Mouse (Mus musculus): ENCODE measurements around the gene Hapln4.
A peak's percentile ranks its signal among the peaks of the same experiment; 100 is the strongest.

Gene Hapln4

DNA sequence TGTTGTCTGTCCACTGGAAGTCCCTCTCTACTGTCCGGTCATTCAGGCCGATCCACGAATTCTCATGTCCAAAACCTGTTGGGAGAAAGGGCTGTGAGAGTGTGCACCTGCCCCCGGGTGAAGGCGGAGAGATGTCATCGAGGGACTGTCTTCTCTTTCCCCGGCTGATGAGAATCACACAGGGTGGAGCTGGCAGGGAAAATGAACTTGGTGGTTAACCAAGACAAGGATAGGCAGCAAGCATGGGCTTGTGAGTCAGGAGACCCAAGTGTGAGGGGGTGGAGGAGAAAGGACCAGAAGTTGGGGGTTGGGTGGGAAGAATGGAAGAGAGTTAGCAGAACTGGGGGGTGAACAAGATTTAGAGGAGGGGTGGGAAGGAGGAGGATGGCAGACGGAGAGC, 17.0 kb downstream of the Hapln4 start:
- DNase-seq = no peak

DNA sequence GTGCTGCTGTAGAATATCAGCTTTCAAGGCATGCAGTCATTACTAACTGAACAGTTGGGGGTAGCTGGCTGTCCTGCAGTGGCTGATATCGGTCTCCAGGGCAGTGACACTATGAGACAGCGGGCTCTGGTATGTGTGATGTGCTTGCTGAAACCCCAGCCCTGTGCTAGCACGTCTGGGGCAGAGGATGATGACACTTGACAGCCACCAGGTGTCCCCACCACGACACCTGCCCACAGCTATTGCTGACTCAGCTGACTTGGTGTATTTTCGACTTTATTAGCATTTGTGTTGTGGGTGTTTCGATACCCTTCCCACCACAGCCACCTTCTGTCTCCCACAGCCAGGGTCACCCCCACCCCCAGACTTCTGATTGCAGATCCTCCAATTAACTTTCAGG, 21.2 kb downstream of the Hapln4 start:
- peak; percentile 31 to 74 for DNase-seq

DNA sequence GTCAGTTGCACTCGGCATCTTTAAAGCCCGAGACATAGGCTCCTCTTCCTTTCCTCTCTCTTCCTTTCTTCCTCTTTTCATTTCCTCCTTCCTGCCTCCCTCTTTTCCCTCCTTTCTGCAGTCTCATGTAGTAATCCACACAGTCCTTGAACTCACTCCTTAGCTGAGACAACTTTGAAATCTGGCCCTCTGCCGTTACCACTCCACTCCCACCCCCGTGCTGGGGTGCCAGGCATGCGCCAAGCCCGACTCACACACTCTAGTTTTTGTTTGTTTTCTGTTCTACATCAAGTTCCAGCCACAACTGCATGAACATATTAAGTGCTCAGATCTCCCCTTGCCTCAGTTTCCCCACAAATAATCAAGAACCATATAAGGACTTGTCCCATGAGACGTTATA, 21.7 kb downstream of the Hapln4 start:
- DNase-seq = no peak

DNA sequence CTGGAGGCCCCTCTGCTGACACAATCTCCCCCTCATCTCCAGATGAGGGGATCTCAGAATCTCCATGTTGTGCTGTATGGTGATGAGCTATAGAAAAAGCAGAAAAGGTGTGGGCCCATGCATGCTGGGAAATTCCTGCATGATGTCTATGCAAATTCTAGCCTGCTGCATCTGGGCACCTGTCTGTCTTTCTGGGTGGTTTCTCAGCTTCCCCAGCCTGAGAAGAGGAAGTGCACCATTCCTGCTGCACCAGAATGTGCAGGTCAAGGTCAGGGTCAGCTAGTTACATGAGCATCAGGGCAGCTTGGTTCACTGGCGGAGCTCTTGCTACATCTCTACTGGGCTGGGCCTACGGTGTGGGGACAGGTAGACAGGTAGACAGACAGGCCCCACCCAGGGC, 27.2 kb downstream of the Hapln4 start:
- DNase-seq = no peak

DNA sequence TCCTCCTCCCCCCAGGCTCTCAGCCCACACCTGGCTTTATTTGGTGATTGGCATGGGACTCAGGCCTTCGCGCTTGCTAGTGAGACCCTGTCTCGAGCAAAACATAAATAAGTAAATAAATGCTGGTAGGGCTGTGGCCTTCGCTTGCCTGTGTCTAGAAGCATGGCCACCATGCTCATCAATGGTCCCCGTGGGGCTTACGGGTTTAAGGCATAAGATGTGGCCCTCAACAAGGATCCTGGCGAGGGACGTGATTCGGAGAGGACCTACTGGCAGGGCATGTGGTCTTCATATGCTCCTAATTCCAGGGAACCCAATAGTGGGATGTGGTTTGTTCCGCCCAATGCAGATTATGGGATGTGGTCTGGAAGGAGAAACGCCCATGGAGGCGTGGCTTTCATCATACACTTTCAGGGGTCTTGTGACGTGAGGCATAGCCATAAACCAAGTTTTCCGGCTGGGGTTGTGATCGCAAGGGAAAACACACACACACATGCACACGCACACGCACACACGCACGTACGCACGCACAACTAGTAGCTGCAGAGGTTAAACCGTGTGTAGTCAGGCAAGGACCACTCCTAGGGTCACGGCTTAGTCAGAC, 28.0 kb downstream of the Hapln4 start:
- DNase-seq = no peak

DNA sequence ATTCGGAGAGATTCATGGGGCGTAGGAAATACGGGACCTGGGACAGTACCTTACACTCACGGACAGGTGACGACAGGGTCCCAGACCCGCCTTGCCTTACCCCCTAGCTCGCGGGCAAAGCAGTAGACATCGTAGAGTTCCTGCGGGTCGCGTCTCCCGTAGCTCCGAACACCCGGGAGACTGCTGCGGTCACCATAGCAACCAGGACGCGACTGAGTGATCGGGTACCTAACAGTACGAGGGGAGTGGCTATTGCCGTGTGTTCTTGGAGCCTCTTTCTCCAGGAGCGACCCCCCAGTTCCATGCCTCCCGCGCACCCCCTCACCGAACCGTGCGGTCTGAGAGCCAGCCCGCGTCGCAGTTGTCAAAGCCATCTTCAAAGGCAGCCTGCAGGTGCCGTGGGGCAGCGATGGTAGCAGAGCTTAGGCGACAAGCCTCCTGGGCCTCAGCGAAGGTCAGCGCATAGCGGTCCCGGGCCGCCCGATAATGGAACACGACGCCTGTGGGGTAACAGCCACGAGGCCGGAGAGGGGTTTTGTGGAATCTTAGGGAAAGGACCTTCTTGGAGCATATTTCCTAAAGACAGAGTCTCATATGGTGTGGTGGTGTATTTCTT, 29.3 kb downstream of the Hapln4 start:
- no peak for DNase-seq

DNA sequence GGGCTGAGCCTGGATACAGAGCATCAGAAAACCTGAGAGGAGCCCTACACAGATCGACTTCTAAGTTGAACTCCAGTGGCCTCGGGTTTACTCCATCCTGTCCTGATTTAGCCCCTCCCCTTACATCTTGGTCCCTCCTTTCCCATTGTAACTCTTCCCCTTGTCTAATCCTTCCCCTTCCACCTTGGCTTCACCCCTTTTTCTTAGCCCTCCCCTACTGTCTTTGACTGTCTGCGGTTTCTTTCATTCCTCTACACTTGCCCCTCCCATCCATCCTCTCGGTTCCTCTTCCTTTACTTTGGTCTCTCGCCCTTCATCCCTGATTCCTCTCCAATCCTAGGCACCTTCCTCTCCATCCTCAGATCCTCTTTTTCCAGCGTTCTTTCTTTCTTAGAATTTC, 31.2 kb downstream of the Hapln4 start:
- no peak for DNase-seq

DNA sequence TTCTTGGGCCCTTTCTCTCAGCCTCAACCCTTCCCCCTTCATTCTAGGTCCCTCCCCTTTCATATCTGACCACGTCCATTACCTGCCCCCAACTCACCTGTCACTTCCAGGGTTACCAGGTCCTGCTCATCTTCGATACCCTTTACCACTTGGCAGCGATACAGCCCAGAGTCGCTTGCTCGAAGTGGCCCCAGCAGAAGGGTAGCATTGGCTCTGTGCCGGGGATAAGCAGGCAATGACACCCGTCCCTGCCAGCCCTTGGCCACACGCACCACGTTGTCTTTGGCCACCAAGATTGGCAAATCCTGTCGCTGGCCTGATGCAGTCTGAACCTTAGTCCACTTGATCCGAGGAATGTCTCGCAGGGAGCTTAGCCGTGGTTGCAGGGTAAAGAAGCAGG, 31.6 kb downstream of the Hapln4 start:
- no peak for DNase-seq

DNA sequence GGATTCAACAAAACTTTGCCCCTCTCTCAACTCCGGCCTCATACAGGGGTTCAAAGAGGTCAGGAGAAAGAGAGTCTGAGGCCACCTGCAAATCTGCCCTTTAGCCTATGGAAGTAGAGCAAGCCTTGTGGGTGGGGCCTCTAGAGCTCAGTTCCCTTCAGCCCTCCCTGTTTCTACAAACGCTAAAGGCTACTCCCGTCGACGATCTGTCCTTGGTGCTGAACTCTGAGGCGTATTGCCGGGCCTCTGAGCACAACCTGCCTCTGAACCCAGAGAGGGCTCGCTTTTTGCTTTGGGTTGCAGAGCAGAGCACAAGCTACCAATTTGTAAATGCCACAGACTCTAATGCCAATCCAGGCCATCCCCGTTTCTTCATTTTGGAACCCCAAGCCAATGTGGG, 34.4 kb downstream of the Hapln4 start:
- DNase-seq = peak; percentile 19 to 68

DNA sequence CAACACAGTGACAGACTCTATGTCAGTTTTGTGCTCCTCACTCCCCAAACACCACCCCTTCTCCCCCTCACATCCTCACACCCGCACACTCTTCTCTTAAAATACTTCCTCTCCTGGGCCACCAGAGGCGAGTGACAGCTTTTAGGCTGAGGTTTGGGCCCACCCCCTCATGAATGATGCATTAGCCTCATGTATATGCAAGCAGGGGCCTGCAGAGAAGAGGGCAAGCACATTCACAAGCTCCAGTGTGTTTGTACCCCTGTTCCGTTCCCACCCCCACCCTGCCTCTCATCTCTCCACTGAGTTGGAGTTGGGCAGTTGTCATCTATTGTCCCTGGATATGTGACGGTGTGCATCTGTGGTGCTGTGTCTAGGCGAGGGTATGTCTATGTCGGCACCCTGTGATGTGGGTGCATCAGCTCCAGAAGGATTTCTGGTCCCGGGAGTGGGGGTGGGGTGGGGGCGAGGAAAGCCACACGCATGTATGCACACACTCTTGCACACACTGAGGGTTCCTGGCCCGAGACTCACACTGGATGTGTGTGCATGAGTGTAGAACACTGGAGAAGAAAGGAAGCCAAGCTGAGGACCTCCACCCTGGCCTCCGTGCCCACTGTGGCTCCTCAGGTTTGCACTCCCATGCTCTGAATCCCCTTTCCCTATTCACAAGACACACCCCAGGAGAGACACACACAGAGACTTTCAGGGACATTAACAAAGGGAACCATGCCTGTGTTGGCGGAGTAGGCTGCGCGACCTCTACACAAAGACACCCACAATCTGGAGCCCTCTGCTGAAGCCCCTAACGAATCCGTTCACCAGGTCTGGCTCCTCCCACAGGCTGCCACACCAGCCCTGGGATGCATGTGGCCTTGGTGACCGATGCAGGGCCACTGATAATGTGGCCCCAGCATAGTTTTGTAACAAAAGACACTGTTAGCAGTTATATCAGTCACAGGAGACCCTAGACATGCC, 35.8 kb downstream of the Hapln4 start:
- no peak for DNase-seq

DNA sequence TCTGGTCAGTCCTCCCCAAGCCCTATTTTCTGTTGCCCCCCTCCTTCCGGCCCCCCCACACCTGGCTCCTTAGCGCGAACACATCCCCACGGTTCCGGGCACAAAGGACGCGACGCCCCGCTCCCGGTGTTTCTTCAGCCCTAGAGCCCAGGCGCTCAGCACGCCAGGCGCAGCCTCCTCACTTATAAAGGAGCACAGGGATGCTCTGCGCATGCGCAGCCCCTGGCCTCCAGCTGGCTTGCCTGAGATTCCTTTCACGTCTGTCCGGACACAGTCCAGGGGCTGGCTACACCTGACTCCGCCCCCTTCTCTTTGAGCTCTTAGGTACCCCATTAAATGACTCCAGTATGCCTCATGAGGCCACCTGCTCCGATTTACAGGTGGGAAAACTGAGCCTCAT, 37.4 kb downstream of the Hapln4 start, which contains the start of gene Ncan:
Gene Ncan (minus strand): TSS at position 207 of the 400 bp plus-strand sequence.
- peak; percentile 66 to 83 for DNase-seq

DNA sequence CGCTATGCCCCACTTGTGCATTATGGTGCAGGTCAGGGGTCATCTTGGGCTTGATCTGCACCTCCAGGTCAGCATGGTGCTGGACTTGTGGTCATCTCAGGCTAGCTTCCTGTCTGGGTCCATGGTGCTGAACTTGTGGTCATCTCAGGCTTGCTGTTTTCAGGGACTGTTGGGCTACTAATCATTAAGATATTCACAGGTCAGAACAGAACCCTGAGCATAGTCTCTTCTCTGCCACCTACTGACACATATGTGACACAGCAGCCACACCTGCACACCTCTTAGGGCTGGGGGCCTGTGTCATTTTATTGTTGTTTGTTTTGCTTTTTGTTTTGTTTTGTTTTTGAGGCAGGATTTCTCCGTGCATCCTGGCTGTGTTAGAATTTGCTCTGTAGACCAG, 39.6 kb downstream of the Hapln4 start:
- DNase-seq = peak in 1 of 2 experiments; percentile 46

DNA sequence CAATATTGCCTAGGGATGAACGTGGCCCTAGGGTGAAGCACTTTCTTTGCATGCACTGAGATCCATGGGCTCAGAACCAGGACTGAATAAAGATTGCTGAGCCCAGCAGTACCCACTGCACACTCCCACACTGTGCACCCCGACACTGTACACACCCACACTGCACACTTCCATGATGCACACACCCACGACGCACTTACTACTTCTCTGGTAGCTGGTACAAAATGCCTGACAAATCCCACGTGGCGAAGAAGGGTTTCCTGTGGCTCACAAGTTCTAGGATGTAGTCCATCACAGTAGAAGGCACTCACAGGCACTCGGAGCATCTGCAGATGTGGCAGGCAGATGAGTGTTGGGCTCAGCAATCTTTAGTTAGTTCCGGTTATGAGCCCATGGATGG, 41.7 kb downstream of the Hapln4 start:
- no peak for DNase-seq

DNA sequence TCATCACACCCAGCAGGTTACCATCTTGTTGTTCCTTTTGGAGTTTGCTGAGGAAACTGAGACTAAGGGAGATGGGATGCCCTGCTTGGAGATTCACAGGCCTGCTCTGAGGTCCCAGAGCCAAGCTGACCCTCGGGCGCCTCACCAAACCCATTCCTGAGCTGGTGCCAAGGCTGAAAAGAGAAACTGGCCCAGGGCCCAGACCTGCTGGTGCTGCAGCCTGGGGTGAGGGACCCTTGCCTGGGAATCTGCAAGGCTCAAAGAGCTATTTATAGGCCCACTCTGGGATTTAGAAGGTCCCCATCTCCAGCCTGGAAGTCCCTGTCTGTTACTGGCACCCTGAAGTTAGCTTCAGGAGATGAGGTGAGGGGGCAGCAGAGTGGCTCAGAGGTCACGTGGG, 45.2 kb downstream of the Hapln4 start:
- DNase-seq = peak; percentile 37 to 64

DNA sequence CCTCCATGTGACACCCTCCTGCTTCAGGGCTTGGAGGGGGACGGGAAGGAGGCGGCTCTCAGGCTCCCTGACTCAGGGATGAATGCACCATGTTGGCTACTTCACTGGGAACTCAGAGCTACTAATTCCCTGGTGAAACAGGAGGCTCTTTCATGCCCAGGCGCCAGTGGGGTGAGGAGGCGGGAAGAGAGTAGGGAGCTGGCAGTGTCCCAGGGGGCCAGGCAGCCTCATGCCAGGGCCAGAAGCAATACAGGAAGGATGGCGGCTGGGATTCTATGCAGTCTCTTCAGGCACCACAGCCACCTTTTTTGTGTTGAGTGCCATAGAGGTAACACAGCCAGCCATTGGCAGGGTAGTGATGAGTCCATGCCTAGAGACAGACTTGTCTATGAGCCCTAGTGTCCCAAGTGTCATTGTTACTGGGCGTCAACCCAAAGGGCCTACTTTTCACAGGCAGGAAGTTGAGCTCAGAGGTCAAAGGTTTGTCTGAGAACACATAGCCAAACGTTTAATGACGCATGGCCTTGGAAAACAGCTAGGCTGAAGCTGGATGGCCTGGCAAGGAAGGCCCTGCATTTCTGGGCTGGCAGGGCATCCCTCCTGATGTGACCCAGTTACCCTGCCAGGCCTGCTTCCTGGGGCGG, 46.2 kb downstream of the Hapln4 start:
- peak; percentile 46 to 57 for DNase-seq

DNA sequence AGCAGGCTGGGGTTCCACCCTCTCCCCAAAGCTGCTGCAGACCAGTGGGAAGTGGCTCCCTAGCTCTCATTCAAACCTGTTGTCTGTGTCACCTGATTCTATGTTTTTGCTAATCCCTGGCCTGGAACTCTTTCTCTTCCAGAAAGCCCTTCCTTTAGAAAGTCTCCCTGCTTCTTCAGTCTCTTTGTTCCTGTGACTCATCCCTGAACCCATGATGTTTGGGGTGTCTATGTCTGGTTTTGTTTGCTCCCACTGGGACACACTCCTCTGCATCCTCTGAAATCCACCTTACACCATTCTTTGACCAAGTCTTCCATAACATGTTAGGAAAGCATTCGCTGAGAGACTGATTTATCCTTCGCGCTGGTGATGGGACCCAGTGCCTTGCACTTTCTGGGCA, 46.8 kb downstream of the Hapln4 start:
- no peak for DNase-seq

DNA sequence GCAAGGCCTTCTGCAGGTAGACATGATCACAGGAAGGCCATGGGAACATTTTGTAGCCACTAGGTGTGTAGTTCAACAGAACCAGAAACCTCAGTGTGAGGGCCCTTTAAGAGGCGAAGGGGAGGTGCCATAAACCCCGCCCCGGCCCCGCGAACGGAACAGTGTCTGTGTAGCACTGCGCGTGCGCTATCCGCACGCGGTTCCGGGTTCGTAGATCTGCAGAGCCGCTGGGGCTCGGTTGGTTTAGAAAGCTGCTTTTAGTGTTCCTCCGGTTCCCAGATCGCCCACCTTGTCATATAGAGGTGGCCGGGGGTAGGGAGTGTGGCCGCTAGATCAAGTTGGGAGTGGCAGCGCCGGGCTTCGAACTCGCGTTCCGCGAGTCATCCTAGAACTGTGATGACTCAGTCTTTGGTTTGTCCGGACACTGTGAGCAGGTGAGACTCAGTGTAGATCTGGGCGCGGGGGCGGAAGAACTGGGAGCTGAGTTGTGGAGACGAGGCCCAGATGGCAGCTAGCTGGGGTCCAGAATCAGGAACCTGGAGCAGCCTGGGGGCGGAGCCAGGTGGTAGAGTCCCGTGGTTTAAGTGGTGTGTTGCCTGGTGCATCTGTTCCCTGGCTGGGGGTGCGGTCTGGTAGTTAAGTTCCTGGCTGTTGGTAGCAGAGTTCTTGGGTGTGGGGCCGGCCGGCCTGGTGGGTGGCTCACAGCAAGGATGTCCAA, 48.1 kb downstream of the Hapln4 start, which contains the start of gene Nr2c2ap:
Gene Nr2c2ap (plus strand): TSS at position 168 of the 718 bp plus-strand sequence.
- DNase-seq = peak; percentile 89 to 95

DNA sequence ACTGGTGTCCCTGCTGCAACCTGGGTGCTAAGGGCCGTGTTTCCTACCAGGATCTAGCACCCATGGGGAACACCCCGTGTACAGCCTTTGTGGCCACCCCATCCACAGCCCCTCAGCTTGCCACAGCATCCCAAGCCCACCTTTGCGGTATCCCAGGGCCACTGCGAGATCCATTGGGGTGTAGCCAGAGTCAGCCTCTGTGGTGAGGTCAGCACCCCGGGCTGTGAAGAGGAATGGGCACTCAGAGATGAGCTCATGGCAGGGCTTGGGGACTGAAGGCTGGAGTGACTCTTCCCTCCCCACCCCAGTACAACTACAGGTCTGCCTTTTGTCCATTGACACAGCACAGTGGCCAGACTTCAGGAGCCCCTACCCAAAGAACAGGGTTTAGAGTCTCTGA, 50.8 kb downstream of the Hapln4 start:
- DNase-seq = no peak

DNA sequence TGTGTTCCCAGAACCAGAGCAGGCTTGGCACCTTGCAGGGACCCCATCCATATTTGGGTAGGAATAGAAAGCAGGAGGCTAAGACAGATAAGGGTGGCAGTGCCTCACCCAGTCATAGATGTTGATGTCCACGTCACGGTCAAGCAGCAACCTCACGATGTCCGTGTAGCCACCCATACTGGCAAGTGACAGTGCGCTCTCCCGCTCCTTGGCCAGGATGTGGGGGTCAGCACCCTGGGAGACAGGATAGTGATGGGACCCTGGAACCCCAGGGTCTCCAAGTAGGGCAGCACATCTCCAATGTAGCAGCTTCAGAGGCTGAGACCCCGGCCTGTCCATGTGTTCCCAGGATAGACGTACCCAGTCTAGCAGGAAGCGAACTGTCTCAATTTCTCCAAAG, 51.7 kb downstream of the Hapln4 start:
- DNase-seq = no peak

DNA sequence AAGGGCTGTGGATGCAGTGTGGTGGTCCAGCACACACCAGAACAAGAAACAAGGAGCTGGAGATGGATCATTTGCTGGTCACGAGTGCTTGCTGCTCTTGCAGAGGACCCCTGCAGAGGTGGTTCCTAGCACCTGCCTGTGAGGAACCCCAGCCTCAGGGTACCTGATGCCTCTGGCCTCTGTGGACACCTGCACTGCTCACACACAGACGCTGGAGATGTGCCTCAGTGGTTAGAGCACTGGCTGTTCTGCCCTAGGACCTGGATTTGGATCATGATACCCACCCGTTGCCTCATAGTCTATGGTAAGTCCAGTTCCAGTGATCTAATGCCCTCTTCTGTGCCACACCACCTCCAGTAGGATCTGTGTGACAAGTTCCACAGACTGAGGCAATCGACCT, 53.3 kb downstream of the Hapln4 start:
- no peak for DNase-seq

DNA sequence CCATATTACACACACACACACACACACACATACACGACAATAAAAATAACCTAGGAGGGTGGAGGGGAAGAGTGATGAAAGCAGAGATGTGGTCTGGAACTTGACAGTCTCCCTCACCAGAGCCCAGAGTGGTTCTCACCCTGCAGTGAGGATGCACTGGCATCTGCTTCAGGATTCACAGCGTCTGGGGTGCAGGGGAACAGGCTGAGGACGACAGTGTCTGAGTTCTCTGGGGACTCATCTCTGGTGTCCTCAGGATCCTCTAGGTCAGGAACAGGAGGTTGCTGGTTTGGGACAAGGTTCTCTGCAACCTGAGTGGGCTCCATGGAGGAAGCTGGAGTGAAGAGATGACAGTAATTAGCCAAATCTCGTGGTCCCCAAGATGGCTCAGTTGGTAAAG, 54.6 kb downstream of the Hapln4 start:
- DNase-seq = no peak
